Mouse (Mus musculus) heart, embryonic 12.5 days (tissue): ENCODE data around the gene Rrp9. TPM values are rescaled to one million over a fixed set of nuclear protein-coding genes. Genes with fewer than 3 reads are reported as not detected.

Source experiments
- ATAC-seq: fragments of 200-750 bp; cut with Nextera tagmentation; 2 replicates; pipeline ENCODE4 v1.8.0; 2017; ENCODE audit warnings: moderate TSS enrichment, moderate library complexity; ENCODE audit not compliant: insufficient number of reproducible peaks, low FRiP score
- H3K27ac ChIP-seq: fragments of 300-500 bp; sonication (generic); 2 replicates; pipeline ENCODE4 v1.5.1; 2016; ENCODE audit warnings: mild to moderate bottlenecking, moderate library complexity; ENCODE audit not compliant: poor library complexity, severe bottlenecking
- H3K27me3 ChIP-seq: fragments of 300-500 bp; sonication (generic); replicated peaks from 2 replicates; pipeline ENCODE4 v1.6.1; 2016; ENCODE audit warnings: mild to moderate bottlenecking, moderate library complexity
- H3K36me3 ChIP-seq: fragments of 300-500 bp; sonication (generic); 2 replicates; pipeline ENCODE4 v1.6.1; 2016; ENCODE audit warnings: mild to moderate bottlenecking, moderate library complexity
- H3K4me1 ChIP-seq: fragments of 300-500 bp; sonication (generic); replicated peaks from 2 replicates; pipeline ENCODE4 v1.6.1; 2016; ENCODE audit warnings: mild to moderate bottlenecking
- H3K4me2 ChIP-seq: fragments of 300-500 bp; sonication (generic); 2 replicates; pipeline ENCODE4 v1.6.1; 2016; ENCODE audit warnings: mild to moderate bottlenecking, moderate library complexity
- H3K4me3 ChIP-seq: fragments of 300-500 bp; sonication (generic); 2 replicates; pipeline ENCODE4 v1.5.1; 2016; ENCODE audit warnings: mild to moderate bottlenecking
- H3K9ac ChIP-seq: fragments of 300-500 bp; sonication (generic); 2 replicates; pipeline ENCODE4 v1.6.1; 2016; ENCODE audit warnings: mild to moderate bottlenecking, moderate library complexity
- H3K9me3 ChIP-seq: fragments of 300-500 bp; sonication (generic); replicated peaks from 2 replicates; pipeline ENCODE4 v1.6.1; 2016; ENCODE audit warnings: mild to moderate bottlenecking, moderate library complexity
- WGBS: fragments of 180-500 bp; shearing (Covaris S2); methylation state at CpG from one replicate; pipeline ENCODE4 v1.1.7; 2016; 5-methylcytosine and 5-hydroxymethylcytosine counted together
- polyA plus RNA-seq: library from polyadenylated mRNA; unstranded; fragments of >200 nt; fragmentation: Nextera tagmentation; extraction: Ambion mirVana; gene quantifications from 2 replicates; pipeline ENCODE4 v1.2.1, GENCODE M21; 2016

Gene Rrp9
- polyA plus RNA-seq, 1 experiment from 2014 or later: 34.5 TPM

- Histone ChIP-seq H3K4me3 (no peak overlapping the region), H3K27me3 (no peaks in the 10 kb centered on the region), H3K27ac (no peak overlapping the region), H3K4me1 (no peaks in the 10 kb centered on the region), H3K36me3 (no peaks in the 10 kb centered on the region), H3K9ac (no peak overlapping the region), H3K4me2 (no peak overlapping the region), H3K9me3 (no peaks in the 10 kb centered on the region)
- ATAC-seq: no peak
- 87% methylated on average over 7 of the region's 7 CpGs for WGBS
These were observed 58.5 kb downstream of the Rrp9 start for GRCm38 (mm10) chr9:106534296-106534695.

GRCm38 (mm10) chr9:106534975-106535374 lies 59.2 kb downstream of the Rrp9 start:
- H3K36me3 ChIP-seq: no peaks in the 10 kb centered on the region
- WGBS: 80% methylated on average over 11 of the region's 11 CpGs
- no peaks in the 10 kb centered on the region for H3K4me1 ChIP-seq
- H3K27me3 ChIP-seq: no peaks in the 10 kb centered on the region
- no peak overlapping the region for H3K4me2 ChIP-seq
- ATAC-seq: no peak
- H3K9me3 ChIP-seq: peaks cover 2% of the 10 kb centered on the region; the same call in 1 of the 2 replicates
- no peak overlapping the region for H3K4me3 ChIP-seq
- no peak overlapping the region for H3K9ac ChIP-seq
- no peak overlapping the region for H3K27ac ChIP-seq

Other genes with a start within 250 kb of the Rrp9 start
- 129 and 133 TPM in 2 replicates for gene Alas1, start 227.3 kb upstream of the Rrp9 start, polyA plus RNA-seq
- gene Poc1a, start 194.9 kb upstream of the Rrp9 start, polyA plus RNA-seq: 27.8 and 30.0 TPM in 2 replicates
- gene Dusp7, start 107.3 kb upstream of the Rrp9 start, polyA plus RNA-seq: 16.9 and 20.1 TPM in 2 replicates
- gene Rpl29, start 46.5 kb upstream of the Rrp9 start, polyA plus RNA-seq: 608 and 648 TPM in 2 replicates
- 26.9 and 27.1 TPM in 2 replicates for gene Acy1, start 37.6 kb upstream of the Rrp9 start, polyA plus RNA-seq
- 4.8 and 5.1 TPM in 2 replicates for gene Abhd14b, start 28.5 kb upstream of the Rrp9 start, polyA plus RNA-seq
- gene Abhd14a, start 28.3 kb upstream of the Rrp9 start, polyA plus RNA-seq: 39.7 and 44.4 TPM in 2 replicates
- gene Pcbp4, start 22.7 kb upstream of the Rrp9 start, polyA plus RNA-seq: 96.9 and 109 TPM in 2 replicates
- gene Gpr62, start 10.0 kb upstream of the Rrp9 start, polyA plus RNA-seq: 0.41 and 0.46 TPM in 2 replicates
- gene Parp3, start 986 bp downstream of the Rrp9 start, polyA plus RNA-seq: 1.0 and 1.6 TPM in 2 replicates
- not detected in 2 replicates for gene Iqcf1, start 24.0 kb downstream of the Rrp9 start, polyA plus RNA-seq
- not detected in 2 replicates for gene Iqcf5, start 38.6 kb downstream of the Rrp9 start, polyA plus RNA-seq
- not detected in 2 replicates for gene Iqcf3, start 85.7 kb downstream of the Rrp9 start, polyA plus RNA-seq
- gene Iqcf4, start 95.0 kb downstream of the Rrp9 start, polyA plus RNA-seq: not detected in 2 replicates
- gene Iqcf6, start 150.6 kb downstream of the Rrp9 start, polyA plus RNA-seq: not detected in 2 replicates
- not detected in 2 replicates for gene Grm2, start 180.1 kb downstream of the Rrp9 start, polyA plus RNA-seq
- 37.3 and 39.4 TPM in 2 replicates for gene Tex264, start 210.0 kb downstream of the Rrp9 start, polyA plus RNA-seq